Mouse (Mus musculus): Measurements from ENCODE around the gene Arf1. TPM values are rescaled to one million over a fixed set of nuclear protein-coding genes. Genes with fewer than 3 reads are reported as not detected.
A peak's percentile ranks its signal among the peaks of the same experiment; 100 is the strongest.

Gene Arf1
- polyA plus RNA-seq, 1 experiment, result 375 TPM

DNA sequence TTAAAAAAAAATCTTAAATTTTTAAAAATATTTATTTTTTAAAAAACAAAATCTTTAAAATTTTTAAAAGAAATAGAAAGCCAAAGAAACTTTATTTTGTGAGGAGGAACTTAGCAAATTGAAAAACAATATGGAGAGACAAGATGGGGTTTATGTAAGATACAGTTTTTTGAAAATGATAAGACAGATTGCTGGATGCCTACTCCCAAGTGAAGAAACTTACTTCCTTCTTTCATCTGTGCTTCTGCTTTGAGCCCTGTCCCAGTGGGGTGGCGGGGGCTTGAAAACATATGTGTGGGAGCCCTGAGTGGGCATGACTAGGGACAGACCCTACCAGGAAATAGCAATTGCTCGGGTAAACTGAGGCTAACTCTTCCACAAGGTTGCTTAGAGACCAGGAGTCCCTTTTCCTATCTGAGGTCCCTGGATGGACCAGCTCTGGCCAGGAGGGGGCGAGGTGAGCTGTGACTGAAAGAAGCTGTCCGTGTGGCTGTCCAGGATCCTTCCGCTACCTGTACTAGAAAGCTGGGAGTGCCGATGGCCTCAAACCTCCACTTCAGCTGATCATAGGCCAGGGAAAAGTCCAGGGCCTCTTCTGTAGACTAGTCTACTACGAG is 2.2 kb upstream of the Arf1 start:
- peak; percentile 83 for TF ChIP-seq CTCF (IDR thresholded peaks at IDR 0.05; ENCODE audit: low read depth, low read length)
- TF ChIP-seq POLR2A (IDR thresholded peaks at IDR 0.05; ENCODE audit: insufficient read depth, low read length), result no peak
- no peaks in the 10 kb centered on the region for H3K27me3 ChIP-seq (ENCODE audit: control insufficient read depth, insufficient read depth, low read length, poor library complexity, severe bottlenecking)
- H3K4me1 ChIP-seq (ENCODE audit: control insufficient read depth, insufficient read depth, low read length), result peaks cover 5% of the 10 kb centered on the region
- H3K4me3 ChIP-seq (ENCODE audit: low read depth, low read length), result no peak overlapping the region
- no peaks in the 10 kb centered on the region for H3K36me3 ChIP-seq (ENCODE audit: control insufficient read depth, insufficient read depth, low read length, poor library complexity, severe bottlenecking)
- H3K9me3 ChIP-seq (replicated peaks; ENCODE audit: control insufficient read depth, insufficient read depth, low read length, poor library complexity, severe bottlenecking), result no peaks in the 10 kb centered on the region
- no peak overlapping the region for H3K27ac ChIP-seq (ENCODE audit: insufficient read depth, low read length)
- H3K9ac ChIP-seq (ENCODE audit: low read depth, poor library complexity, severe bottlenecking), result no peak overlapping the region

DNA sequence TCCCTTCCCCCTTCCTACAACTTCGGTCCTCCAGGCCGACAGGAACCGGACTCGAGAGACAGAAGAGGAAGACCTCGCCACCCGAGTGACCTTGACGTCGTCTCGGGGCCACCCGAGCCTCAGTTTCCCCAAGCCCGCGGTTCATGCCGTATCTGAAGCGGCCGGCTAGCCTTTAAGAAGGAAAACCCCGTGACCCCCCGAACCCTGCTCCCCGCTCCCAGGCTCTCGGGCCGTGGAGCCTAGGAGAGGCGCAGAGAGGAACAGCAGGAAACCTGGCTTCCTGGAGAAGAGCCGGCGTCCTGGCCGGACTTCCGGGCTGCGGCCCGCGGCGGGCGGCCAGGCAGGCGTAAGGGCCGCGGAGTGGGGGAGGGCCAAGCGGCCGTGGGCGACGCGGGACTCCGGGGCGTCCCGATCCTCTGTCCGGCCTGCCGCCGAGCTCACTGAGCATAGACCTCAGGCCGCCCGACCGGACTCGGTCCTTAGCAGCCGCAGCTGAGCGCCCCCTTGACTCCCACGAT is 407 bp downstream of the Arf1 start:
- Histone ChIP-seq H3K4me3 (ENCODE audit: low read depth, low read length) (peak overlapping the region; percentile 83), H3K27ac (ENCODE audit: insufficient read depth, low read length) (peak overlapping the region; percentile 37; the same call in 1 of the 2 replicates), H3K4me1 (ENCODE audit: control insufficient read depth, insufficient read depth, low read length) (peaks cover 5% of the 10 kb centered on the region), H3K9ac (ENCODE audit: low read depth, poor library complexity, severe bottlenecking) (peak overlapping the region; percentile 99), H3K27me3 (ENCODE audit: control insufficient read depth, insufficient read depth, low read length, poor library complexity, severe bottlenecking) (no peaks in the 10 kb centered on the region), H3K9me3 (replicated peaks; ENCODE audit: control insufficient read depth, insufficient read depth, low read length, poor library complexity, severe bottlenecking) (no peaks in the 10 kb centered on the region), H3K36me3 (ENCODE audit: control insufficient read depth, insufficient read depth, low read length, poor library complexity, severe bottlenecking) (0 out of 2 replicates have a peak, but pooled peaks cover 7% of the 10 kb centered on the region)
- TF ChIP-seq POLR2A (IDR thresholded peaks at IDR 0.05; ENCODE audit: insufficient read depth, low read length) (no peak), CTCF (IDR thresholded peaks at IDR 0.05; ENCODE audit: low read depth, low read length) (no peak), EP300 (IDR thresholded peaks at IDR 0.05; ENCODE audit: insufficient read depth, low read depth, low read length) (no peak)

DNA sequence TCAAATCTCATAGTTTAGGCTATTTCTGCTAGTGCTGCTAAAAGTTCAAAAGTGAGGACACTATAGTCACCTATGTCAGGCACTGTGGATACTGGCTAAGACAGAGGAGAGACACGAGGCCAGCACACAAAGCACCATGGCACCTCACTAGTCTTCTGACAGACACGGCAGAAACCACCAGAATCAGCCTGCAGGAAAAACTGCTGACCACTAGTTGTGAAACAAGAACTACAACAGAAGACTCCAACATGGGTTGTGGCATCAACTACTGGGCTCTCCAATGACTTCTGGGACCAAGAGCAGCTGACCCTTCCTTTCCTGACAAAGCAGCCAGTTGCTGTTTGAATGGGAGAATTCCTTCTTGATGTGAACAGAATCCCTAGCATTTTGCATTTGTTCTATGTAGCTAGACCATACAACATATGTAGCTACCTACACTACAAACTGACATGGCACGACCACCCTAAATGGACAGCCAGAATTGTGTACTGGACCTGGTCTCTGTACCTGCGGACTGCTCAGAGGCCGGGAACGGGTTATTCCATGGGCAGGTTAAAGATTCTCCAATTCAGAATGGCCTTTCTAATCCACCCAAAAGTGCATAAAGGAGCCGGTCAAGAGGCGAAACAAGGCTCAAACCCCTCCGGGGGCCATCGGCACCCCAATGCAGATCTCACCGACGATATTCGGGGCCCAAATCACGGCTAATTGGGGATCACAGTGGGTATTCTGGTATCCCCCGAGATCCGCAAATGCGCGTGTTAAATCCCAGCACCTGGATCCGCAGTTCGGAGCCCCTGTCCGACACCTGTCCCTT is 1.1 kb downstream of the Arf1 start:
- TF ChIP-seq EP300 (IDR thresholded peaks at IDR 0.05; ENCODE audit: insufficient read depth, low read depth, low read length) (no peak), POLR2A (IDR thresholded peaks at IDR 0.05; ENCODE audit: insufficient read depth, low read length) (no peak), CTCF (IDR thresholded peaks at IDR 0.05; ENCODE audit: low read depth, low read length) (no peak)
- Histone ChIP-seq H3K9me3 (replicated peaks; ENCODE audit: control insufficient read depth, insufficient read depth, low read length, poor library complexity, severe bottlenecking) (no peaks in the 10 kb centered on the region), H3K27ac (ENCODE audit: insufficient read depth, low read length) (no peak overlapping the region)

DNA sequence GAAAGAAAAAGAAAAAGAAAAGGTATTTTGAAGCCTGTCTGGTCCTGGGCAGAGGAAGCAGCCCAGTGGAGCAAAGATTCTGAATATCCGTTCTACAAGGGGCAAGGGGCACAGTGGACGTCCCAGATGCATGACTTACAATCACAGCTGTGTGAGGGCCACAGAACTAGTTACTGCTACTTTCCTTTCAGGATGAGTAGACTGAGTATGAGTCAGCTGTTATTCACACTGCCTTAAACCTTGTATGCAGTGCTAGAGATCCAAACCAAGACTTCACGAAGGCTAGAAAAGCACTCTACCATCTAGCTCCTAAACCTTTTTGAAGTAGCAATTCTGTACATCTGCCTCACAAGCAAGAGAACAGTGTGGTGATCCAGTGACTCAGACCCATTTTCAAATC is 1.8 kb downstream of the Arf1 start:
- no peaks in the 10 kb centered on the region for H3K9me3 ChIP-seq (replicated peaks; ENCODE audit: control insufficient read depth, insufficient read depth, low read length, poor library complexity, severe bottlenecking)
- no peak overlapping the region for H3K27ac ChIP-seq (ENCODE audit: insufficient read depth, low read length)
- H3K9ac ChIP-seq (ENCODE audit: low read depth, poor library complexity, severe bottlenecking), result peak overlapping the region; percentile 99
- H3K4me3 ChIP-seq (ENCODE audit: low read depth, low read length), result no peak overlapping the region
- H3K27me3 ChIP-seq (ENCODE audit: control insufficient read depth, insufficient read depth, low read length, poor library complexity, severe bottlenecking), result no peaks in the 10 kb centered on the region
- H3K36me3 ChIP-seq (ENCODE audit: control insufficient read depth, insufficient read depth, low read length, poor library complexity, severe bottlenecking), result 0 out of 2 replicates have a peak, but pooled peaks cover 7% of the 10 kb centered on the region
- TF ChIP-seq EP300 (IDR thresholded peaks at IDR 0.05; ENCODE audit: insufficient read depth, low read depth, low read length) (no peak), CTCF (IDR thresholded peaks at IDR 0.05; ENCODE audit: low read depth, low read length) (no peak), POLR2A (IDR thresholded peaks at IDR 0.05; ENCODE audit: insufficient read depth, low read length) (no peak)
- peaks cover 5% of the 10 kb centered on the region for H3K4me1 ChIP-seq (ENCODE audit: control insufficient read depth, insufficient read depth, low read length)

More for the DNA sequence above, 1.1 kb downstream of the Arf1 start:
- Histone ChIP-seq H3K4me3 (ENCODE audit: low read depth, low read length) (peak overlapping the region; percentile 83), H3K27me3 (ENCODE audit: control insufficient read depth, insufficient read depth, low read length, poor library complexity, severe bottlenecking) (no peaks in the 10 kb centered on the region), H3K36me3 (ENCODE audit: control insufficient read depth, insufficient read depth, low read length, poor library complexity, severe bottlenecking) (0 out of 2 replicates have a peak, but pooled peaks cover 7% of the 10 kb centered on the region), H3K9ac (ENCODE audit: low read depth, poor library complexity, severe bottlenecking) (peak overlapping the region; percentile 99), H3K4me1 (ENCODE audit: control insufficient read depth, insufficient read depth, low read length) (peaks cover 5% of the 10 kb centered on the region)

DNA sequence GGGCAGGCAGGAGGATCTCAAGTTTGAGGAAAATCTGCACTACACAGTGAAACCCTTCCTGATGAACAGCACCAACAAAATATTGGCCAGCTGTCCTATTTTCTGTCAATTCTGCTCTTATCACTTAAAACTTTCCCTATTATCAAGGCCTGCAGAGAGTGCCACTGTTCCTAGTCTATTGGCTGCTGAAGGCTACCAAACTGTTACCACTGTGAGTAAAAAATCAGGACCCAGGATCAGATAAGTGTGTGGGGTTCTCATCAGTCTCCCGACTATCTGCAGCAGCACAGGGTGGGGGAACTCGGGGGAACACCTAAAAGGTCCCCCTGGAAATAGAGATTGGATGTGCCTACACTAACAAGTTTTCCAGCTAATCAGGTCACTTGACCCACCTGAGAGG is 2.9 kb downstream of the Arf1 start:
- no peak for TF ChIP-seq EP300 (IDR thresholded peaks at IDR 0.05; ENCODE audit: insufficient read depth, low read depth, low read length)
- TF ChIP-seq CTCF (IDR thresholded peaks at IDR 0.05; ENCODE audit: low read depth, low read length), result no peak
- no peak for TF ChIP-seq POLR2A (IDR thresholded peaks at IDR 0.05; ENCODE audit: insufficient read depth, low read length)
- Histone ChIP-seq H3K27ac (ENCODE audit: insufficient read depth, low read length) (no peak overlapping the region), H3K9ac (ENCODE audit: low read depth, poor library complexity, severe bottlenecking) (no peak overlapping the region), H3K9me3 (replicated peaks; ENCODE audit: control insufficient read depth, insufficient read depth, low read length, poor library complexity, severe bottlenecking) (no peaks in the 10 kb centered on the region), H3K4me1 (ENCODE audit: control insufficient read depth, insufficient read depth, low read length) (peaks cover 5% of the 10 kb centered on the region), H3K4me3 (ENCODE audit: low read depth, low read length) (no peak overlapping the region), H3K27me3 (ENCODE audit: control insufficient read depth, insufficient read depth, low read length, poor library complexity, severe bottlenecking) (no peaks in the 10 kb centered on the region), H3K36me3 (ENCODE audit: control insufficient read depth, insufficient read depth, low read length, poor library complexity, severe bottlenecking) (peaks cover 11% of the 10 kb centered on the region; the same call in 1 of the 2 replicates)

Data from ES-Bruce4 (cell line).